Mouse (Mus musculus): Measurements from ENCODE around the gene Ppargc1a. TPM values are rescaled to one million over a fixed set of nuclear protein-coding genes. Genes with fewer than 3 reads are reported as not detected.

Ppargc1a gene
- polyA plus RNA-seq, 1 experiment from 2014 or later = 51.5 TPM

DNA sequence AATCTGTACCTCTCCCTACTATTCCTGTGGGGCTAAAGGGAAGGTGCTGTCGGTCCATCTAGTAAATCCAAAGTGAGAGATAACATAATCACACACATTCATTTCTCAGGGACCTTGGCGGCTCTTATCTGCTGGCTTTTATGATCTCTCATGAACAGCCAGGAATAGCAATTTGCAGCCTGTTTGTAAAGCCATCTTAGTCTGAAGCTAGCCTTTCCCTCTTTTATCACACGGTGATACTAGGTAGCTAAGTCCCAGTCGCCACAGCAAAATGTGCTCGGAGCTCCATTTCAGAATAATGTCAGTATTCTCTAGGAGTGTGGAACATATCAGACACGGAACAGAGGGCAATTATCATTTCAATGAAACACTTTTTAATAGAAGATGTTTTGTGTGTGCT, 29.2 kb downstream of the Ppargc1a start:
- Histone ChIP-seq H3K4me1 (replicated peaks) (peaks cover 53% of the 10 kb centered on the region), H3K9me3 (replicated peaks) (no peaks in the 10 kb centered on the region), H3K4me2 (peak overlapping the region; percentile 24; the same call in 1 of the 2 replicates), H3K27me3 (replicated peaks) (no peaks in the 10 kb centered on the region), H3K27ac (ENCODE audit: poor library complexity, severe bottlenecking) (peak overlapping the region; percentile 79), H3K9ac (0 out of 2 replicates have a peak overlapping the region, but pooled peaks have one; percentile 12), H3K36me3 (no peaks in the 10 kb centered on the region; the same call in 1 of the 2 replicates), H3K4me3 (no peak overlapping the region)
- no peak for ATAC-seq (ENCODE audit: insufficient number of reproducible peaks, low FRiP score)
- WGBS = 18% methylated on average over 6 of the region's 6 CpGs

DNA sequence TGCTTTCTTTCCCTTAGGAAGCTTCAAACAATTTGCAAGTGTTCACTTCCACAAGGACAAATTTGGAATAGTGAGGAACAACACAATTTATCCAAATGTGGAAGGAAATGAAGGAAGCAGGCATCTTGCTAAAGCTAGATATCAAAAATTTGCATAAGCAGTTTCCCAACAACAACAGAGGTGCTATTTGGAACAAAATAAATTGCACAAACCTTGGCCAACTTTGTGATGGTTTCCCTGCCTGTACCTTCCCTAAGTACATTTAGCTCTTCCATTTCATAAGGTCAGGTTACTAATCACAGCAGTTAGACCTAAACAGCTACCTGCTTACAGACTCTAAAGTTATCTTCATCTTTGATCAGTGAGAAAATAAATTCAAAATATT, 29.9 kb downstream of the Ppargc1a start:
- no peak overlapping the region for H3K9ac ChIP-seq
- no peak for ATAC-seq (ENCODE audit: insufficient number of reproducible peaks, low FRiP score)
- H3K27me3 ChIP-seq (replicated peaks) = no peaks in the 10 kb centered on the region
- H3K4me3 ChIP-seq = no peak overlapping the region
- H3K9me3 ChIP-seq (replicated peaks) = no peaks in the 10 kb centered on the region
- H3K4me2 ChIP-seq = no peak overlapping the region
- no peaks in the 10 kb centered on the region; the same call in 1 of the 2 replicates for H3K36me3 ChIP-seq
- peaks cover 49% of the 10 kb centered on the region for H3K4me1 ChIP-seq (replicated peaks)
- no peak overlapping the region for H3K27ac ChIP-seq (ENCODE audit: poor library complexity, severe bottlenecking)

DNA sequence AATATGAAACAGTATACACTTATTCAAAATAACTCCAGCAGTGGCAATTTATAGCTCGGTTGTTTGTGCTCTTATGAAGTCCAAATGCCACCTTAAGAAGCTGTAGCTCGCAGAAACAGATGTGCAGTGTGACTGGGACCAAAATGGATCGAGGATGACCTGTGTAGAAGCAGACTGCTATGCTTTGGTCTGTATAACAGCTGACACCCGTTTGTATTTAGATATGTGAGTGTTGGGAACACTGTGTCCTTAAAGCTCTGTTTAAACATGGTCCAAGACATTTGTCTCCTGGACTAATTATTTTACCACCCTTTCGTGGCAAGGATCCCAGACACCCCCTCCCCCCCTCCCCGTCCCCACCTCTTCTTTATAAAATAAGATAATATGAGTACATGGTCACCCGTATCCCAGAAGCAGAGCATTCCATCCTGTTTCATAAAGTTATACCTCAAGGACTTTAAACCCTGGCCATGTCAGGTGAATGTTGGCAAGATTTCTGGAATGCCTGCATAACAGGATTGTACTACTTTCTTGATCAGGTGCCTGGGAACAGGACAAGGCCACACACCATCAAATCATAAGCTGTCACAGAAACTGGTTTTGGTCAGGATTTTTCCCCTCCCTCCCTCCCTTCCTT, 30.4 kb downstream of the Ppargc1a start:
- H3K4me2 ChIP-seq = no peak overlapping the region
- no peak for ATAC-seq (ENCODE audit: insufficient number of reproducible peaks, low FRiP score)
- no peaks in the 10 kb centered on the region; the same call in 1 of the 2 replicates for H3K36me3 ChIP-seq
- no peak overlapping the region for H3K9ac ChIP-seq
- H3K27me3 ChIP-seq (replicated peaks) = no peaks in the 10 kb centered on the region
- peak overlapping the region; percentile 25; the same call in 1 of the 2 replicates for H3K27ac ChIP-seq (ENCODE audit: poor library complexity, severe bottlenecking)
- WGBS = 62% methylated on average over 7 of the region's 7 CpGs
- no peaks in the 10 kb centered on the region for H3K9me3 ChIP-seq (replicated peaks)
- H3K4me3 ChIP-seq = no peak overlapping the region
- H3K4me1 ChIP-seq (replicated peaks) = peaks cover 50% of the 10 kb centered on the region

DNA sequence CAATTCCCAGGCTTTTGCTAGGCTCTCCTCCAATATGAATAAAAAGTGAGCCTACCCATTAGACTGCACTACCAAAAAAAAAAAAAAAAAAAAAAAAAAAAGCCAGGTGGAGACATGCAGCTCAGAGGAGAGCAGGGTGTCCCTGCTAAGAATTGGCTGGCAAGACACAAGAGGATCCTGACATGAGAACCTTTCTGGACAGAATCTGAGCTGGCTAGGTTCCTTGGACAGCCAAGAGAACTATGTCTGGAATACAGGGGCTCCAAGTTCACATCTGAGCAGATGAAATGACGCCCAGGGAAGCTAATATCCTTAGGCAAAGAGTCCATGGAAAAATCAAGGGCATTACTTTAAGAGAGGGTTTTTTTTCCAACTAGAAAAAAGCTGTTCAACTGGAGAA, 33.1 kb downstream of the Ppargc1a start:
- Histone ChIP-seq H3K36me3 (no peaks in the 10 kb centered on the region), H3K4me3 (no peak overlapping the region), H3K4me1 (replicated peaks) (peaks cover 56% of the 10 kb centered on the region), H3K9me3 (replicated peaks) (no peaks in the 10 kb centered on the region), H3K9ac (no peak overlapping the region), H3K4me2 (no peak overlapping the region), H3K27ac (ENCODE audit: poor library complexity, severe bottlenecking) (peak overlapping the region; percentile 18), H3K27me3 (replicated peaks) (no peaks in the 10 kb centered on the region)
- WGBS = 78% methylated on average over 1 of the region's 1 CpGs
- ATAC-seq (ENCODE audit: insufficient number of reproducible peaks, low FRiP score) = no peak

DNA sequence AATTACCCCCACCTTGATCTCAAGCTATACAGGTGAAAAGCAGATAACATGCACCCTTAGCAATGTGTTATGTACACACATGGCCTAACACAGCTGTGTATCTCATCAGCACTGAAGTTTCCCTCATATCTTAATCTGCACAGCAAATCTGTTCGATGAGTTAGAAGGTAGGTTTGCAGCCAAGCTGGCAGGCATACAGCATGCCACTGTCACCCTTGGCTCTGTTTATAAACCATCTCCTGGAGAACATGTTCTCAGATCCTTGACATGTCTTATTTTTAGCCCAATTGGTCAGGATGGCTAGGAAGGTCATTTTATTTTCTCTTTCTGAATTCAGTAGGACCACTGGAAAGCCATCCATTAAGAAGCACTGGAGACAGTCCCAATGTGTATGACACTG, 36.2 kb downstream of the Ppargc1a start:
- Histone ChIP-seq H3K4me1 (replicated peaks) (peaks cover 56% of the 10 kb centered on the region), H3K27me3 (replicated peaks) (no peaks in the 10 kb centered on the region), H3K9me3 (replicated peaks) (no peaks in the 10 kb centered on the region), H3K27ac (ENCODE audit: poor library complexity, severe bottlenecking) (peak overlapping the region; percentile 87), H3K4me3 (no peak overlapping the region), H3K4me2 (no peak overlapping the region), H3K9ac (no peak overlapping the region), H3K36me3 (no peaks in the 10 kb centered on the region)
- 48% methylated on average over 1 of the region's 1 CpGs for WGBS
- no peak for ATAC-seq (ENCODE audit: insufficient number of reproducible peaks, low FRiP score)

DNA sequence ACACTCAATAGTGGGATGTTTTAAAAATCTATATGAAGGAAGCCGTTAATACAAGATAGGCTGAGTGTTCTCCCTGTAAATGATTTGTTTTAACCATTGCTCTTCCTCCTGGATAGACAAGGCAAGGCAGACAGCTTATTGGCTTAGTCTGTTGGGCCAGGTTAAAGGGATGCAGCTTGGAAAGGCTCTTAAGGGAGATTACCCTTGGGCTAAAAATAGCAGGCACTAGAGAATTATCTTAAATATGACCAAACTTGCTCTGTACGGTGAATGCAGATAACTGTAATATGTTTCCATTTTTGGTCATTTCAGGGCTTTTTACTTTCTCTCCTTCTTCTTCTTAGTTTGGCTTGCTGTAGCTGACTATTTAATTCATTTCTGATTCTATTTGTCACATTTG, 38.1 kb downstream of the Ppargc1a start:
- H3K4me1 ChIP-seq (replicated peaks) = peaks cover 49% of the 10 kb centered on the region
- WGBS = 23% methylated on average over 2 of the region's 2 CpGs
- H3K9ac ChIP-seq = no peak overlapping the region
- H3K4me2 ChIP-seq = no peak overlapping the region
- no peak overlapping the region for H3K4me3 ChIP-seq
- no peaks in the 10 kb centered on the region for H3K36me3 ChIP-seq
- H3K27me3 ChIP-seq (replicated peaks) = no peaks in the 10 kb centered on the region
- ATAC-seq (ENCODE audit: insufficient number of reproducible peaks, low FRiP score) = peak; percentile 55; the same call in 1 of the 2 replicates
- no peaks in the 10 kb centered on the region for H3K9me3 ChIP-seq (replicated peaks)
- H3K27ac ChIP-seq (ENCODE audit: poor library complexity, severe bottlenecking) = peak overlapping the region; percentile 87

DNA sequence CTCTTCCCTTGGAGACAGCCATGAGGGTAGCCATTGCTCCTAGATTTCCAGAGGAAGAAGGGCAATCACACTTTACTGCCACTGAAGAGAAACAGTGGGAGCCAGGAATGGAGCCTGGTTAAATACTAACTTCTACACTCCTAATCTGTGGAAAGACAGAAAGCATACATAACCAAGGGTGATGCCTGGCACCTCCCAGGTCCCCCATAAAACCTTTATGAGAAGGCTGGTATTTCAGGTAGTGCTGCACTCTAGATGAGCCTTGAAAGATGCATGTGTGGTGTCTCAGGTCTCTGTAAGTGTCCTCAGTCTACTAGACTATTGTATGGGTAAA, 39.4 kb downstream of the Ppargc1a start:
- Histone ChIP-seq H3K4me1 (replicated peaks) (peaks cover 44% of the 10 kb centered on the region), H3K9me3 (replicated peaks) (no peaks in the 10 kb centered on the region), H3K27ac (ENCODE audit: poor library complexity, severe bottlenecking) (peak overlapping the region; percentile 87), H3K4me3 (no peak overlapping the region), H3K27me3 (replicated peaks) (no peaks in the 10 kb centered on the region), H3K9ac (no peak overlapping the region), H3K36me3 (no peaks in the 10 kb centered on the region), H3K4me2 (no peak overlapping the region)
- ATAC-seq (ENCODE audit: insufficient number of reproducible peaks, low FRiP score) = no peak

DNA sequence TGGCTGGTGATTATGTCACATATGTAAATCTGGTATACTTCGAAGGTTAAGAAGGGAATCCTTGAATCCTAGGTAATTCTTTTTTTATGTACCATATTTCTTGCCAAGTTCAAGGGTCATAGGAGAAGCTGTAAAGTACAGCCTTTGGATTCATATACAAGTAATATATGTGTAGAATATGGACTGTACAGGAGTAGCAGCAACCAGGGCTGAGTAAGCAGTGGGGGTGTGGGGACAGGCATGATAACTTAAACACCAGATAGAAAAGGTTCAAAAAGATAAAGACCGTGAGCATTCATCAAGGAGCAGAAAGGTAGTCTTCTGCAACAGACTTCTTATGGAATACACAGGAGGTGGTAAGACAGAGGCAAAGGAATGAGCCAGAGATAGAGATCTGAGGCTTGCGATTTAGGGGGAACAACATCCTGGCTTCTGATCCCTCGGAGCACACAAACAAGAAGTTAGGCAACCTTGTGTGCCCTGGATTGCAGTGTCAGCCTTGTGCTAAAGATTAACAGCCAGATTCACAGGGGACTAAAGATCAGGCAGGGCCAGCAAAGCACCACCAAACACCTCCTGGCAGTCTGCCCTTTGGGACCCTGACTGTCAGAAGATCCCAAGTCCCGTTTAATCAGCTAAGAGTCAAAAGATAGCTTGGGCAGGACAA, 39.9 kb downstream of the Ppargc1a start:
- H3K27ac ChIP-seq (ENCODE audit: poor library complexity, severe bottlenecking) = peak overlapping the region; percentile 87
- H3K4me1 ChIP-seq (replicated peaks) = peaks cover 44% of the 10 kb centered on the region
- WGBS = 51% methylated on average over 5 of the region's 5 CpGs

DNA sequence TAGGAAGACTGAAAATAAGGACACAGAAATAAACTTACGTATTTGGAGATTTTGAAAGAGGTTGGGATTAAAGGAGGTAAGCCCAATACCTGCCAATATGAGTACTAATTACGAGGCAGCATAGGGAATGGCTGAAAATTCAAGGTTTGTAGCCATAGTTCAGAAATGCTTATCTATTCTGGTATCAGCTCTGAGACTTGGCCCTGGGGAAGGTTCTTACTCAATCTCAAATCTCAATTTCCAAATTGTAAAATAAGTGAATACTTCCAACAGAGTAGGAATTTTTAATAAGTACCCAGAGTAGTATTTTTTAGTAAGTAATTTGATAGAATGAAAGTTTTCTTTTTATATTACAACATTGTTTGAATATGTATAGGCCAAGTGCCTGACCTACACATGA, 41.7 kb downstream of the Ppargc1a start:
- Histone ChIP-seq H3K36me3 (no peaks in the 10 kb centered on the region), H3K4me2 (no peak overlapping the region), H3K27ac (ENCODE audit: poor library complexity, severe bottlenecking) (no peak overlapping the region), H3K9me3 (replicated peaks) (no peaks in the 10 kb centered on the region), H3K4me3 (no peak overlapping the region), H3K27me3 (replicated peaks) (no peaks in the 10 kb centered on the region), H3K9ac (no peak overlapping the region), H3K4me1 (replicated peaks) (peaks cover 33% of the 10 kb centered on the region)
- ATAC-seq (ENCODE audit: insufficient number of reproducible peaks, low FRiP score) = no peak
- 92% methylated on average over 2 of the region's 2 CpGs for WGBS

More for the DNA sequence above, 39.9 kb downstream of the Ppargc1a start:
- no peak overlapping the region for H3K4me2 ChIP-seq
- no peak overlapping the region for H3K4me3 ChIP-seq
- H3K9ac ChIP-seq = no peak overlapping the region
- no peaks in the 10 kb centered on the region for H3K36me3 ChIP-seq
- H3K9me3 ChIP-seq (replicated peaks) = no peaks in the 10 kb centered on the region
- ATAC-seq (ENCODE audit: insufficient number of reproducible peaks, low FRiP score) = no peak
- no peaks in the 10 kb centered on the region for H3K27me3 ChIP-seq (replicated peaks)

DNA sequence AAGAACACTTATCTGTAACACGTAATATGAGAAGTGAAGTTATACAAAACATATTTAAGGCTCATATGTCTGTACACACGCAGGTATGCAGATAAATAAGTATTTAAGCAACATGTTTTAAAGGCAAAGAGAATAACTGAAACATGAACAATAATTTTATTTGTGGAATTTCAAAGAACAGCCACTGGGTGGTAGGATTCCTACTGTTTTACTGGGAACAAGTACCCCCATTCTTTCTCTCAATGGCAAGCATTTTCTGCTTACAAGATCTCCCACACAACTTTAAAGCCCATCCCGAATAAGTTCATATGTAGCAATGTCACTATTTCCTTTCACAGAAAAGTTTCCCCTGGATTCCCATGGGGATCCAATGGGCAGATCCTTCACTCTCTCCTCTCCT, 46.7 kb downstream of the Ppargc1a start:
- Histone ChIP-seq H3K4me1 (replicated peaks) (peaks cover 17% of the 10 kb centered on the region; the same call in 1 of the 2 replicates), H3K27me3 (replicated peaks) (no peaks in the 10 kb centered on the region), H3K9me3 (replicated peaks) (no peaks in the 10 kb centered on the region), H3K36me3 (no peaks in the 10 kb centered on the region), H3K9ac (no peak overlapping the region), H3K27ac (ENCODE audit: poor library complexity, severe bottlenecking) (no peak overlapping the region), H3K4me2 (no peak overlapping the region), H3K4me3 (no peak overlapping the region)
- 79% methylated on average over 3 of the region's 3 CpGs for WGBS
- ATAC-seq (ENCODE audit: insufficient number of reproducible peaks, low FRiP score) = no peak

DNA sequence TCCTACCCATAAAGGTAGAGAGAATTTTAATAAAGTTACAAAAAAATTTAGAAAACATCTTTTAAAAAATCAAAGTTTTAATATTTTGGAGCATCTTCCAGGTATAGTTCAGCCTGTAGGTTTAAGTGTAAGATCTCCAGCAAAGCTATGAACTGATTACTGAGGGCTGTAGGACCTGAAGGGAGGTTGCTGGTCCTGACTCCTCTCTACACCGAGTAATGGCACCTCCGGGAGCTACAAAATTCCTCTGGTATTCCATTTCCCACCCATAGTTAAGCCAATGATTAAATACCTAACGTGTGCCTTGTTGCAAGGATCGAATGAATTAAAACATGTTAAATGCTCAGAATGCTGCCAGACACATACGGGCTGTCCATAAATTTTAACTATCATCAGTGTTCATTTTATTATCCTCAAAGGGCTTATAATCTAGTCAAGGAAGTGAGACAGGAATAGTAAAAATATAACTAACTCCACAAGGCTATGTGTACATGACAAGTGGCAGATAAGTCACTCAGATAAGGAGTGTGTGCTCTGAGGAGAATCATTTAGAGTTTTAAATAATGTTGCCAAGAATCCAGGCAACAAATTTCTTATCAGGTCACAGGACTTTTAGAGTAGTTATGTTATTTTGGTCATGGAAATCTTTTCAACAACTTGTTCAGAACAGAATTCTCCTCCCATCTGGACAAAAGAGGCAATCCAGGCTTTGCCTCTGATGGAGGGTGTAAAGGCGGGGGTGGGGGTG, 49.9 kb downstream of the Ppargc1a start:
- H3K36me3 ChIP-seq = 0 out of 2 replicates have a peak, but pooled peaks cover 3% of the 10 kb centered on the region
- H3K27ac ChIP-seq (ENCODE audit: poor library complexity, severe bottlenecking) = peak overlapping the region; percentile 82; the same call in 1 of the 2 replicates
- WGBS = 41% methylated on average over 6 of the region's 6 CpGs
- 0 out of 2 replicates have a peak, but pooled peaks have one; percentile 61 for ATAC-seq (ENCODE audit: insufficient number of reproducible peaks, low FRiP score)
- no peak overlapping the region for H3K4me2 ChIP-seq
- no peaks in the 10 kb centered on the region for H3K27me3 ChIP-seq (replicated peaks)
- H3K9ac ChIP-seq = no peak overlapping the region
- peaks cover 16% of the 10 kb centered on the region; the same call in 1 of the 2 replicates for H3K4me1 ChIP-seq (replicated peaks)
- H3K4me3 ChIP-seq = no peak overlapping the region
- no peaks in the 10 kb centered on the region for H3K9me3 ChIP-seq (replicated peaks)
